In the genomic region with DNA sequence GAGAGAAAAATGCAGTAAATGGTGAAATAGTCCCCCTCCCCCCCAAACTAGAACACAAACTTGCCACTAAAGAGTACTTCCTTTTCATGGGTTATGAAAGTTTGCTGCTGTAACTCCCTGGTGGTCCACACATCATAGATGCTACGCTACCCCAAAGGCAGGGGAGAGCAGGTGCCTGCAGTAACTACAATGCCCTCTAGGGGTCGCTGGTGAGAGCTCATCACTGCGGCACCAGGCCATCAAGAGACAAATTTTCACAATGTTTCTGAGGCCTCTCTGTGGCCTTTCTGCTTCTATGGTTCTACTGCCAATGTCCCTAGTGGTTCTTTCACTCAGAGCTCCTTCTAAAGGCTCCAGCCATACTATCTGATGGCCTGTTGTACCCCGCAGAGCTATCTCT, we compare ENCODE assay signal across 9 mouse cellular contexts. TPM values are rescaled to one million over a fixed set of nuclear protein-coding genes. Genes with fewer than 3 reads are reported as not detected.
DNase-seq lines count a peak whose midpoint lies in the region; ATAC-seq and TF ChIP-seq lines count a peak whose summit lies in the region.
"Had no signal": no experiment of that assay in that cellular context is flagged by ENCODE, and none has a peak within 500 bp of the region (broad histone marks: within the 10 kb centered on the region; RNA-seq: fewer than 3 reads in every experiment).

No protein-coding gene starts in this region.

- no peak for TF ChIP-seq POLR2A in bone marrow macrophage, adult 2 months (IDR thresholded peaks at IDR 0.05; ENCODE audit: borderline replicate concordance, low read depth, low read length)
- no peak for TF ChIP-seq POLR2A in testis, adult 2 months (IDR thresholded peaks at IDR 0.05; ENCODE audit: control insufficient read depth, low read depth, low read length)

- no peak overlapping the region for H3K4me3 ChIP-seq in heart, postnatal 0 days (ENCODE audit: low read depth, low read length)
- H3K4me3 ChIP-seq in bone marrow macrophage, adult 2 months (ENCODE audit: insufficient read depth, low read length): no peak overlapping the region
- no peak overlapping the region for H3K4me3 ChIP-seq in testis, adult 2 months (ENCODE audit: control insufficient read depth, low read depth, low read length)
- H3K4me3 ChIP-seq: embryonic facial prominence, embryonic 12.5 days had no signal

- H3K36me3 ChIP-seq in heart, postnatal 0 days (replicated peaks; ENCODE audit: control insufficient read depth, insufficient read depth, low read length): no peaks in the 10 kb centered on the region
- H3K36me3 ChIP-seq in testis, adult 2 months (ENCODE audit: control insufficient read depth, insufficient read depth, low read length): no peaks in the 10 kb centered on the region
- H3K36me3 ChIP-seq: embryonic facial prominence, embryonic 12.5 days had no signal

- DNase-seq in heart, postnatal 0 days (ENCODE audit: low spot score): no peak
- DNase-seq in heart, adult 8-10 months (ENCODE audit: low spot score): no peak
- DNase-seq in ovary, postnatal 14 days (ENCODE audit: low spot score): peak; percentile 18
- no peak for DNase-seq in ovary, postnatal 10 days (ENCODE audit: low spot score)
- DNase-seq in hindlimb bud, embryonic 11.5 days (ENCODE audit: extremely low spot score, low read depth, low spot score): peak; percentile 30
- no peak for DNase-seq in ovary, postnatal 36 days (ENCODE audit: low spot score)

- no peak for TF ChIP-seq EP300 in heart, postnatal 0 days (IDR thresholded peaks at IDR 0.05; ENCODE audit: low read depth)

- peaks cover 12% of the 10 kb centered on the region; the same call in 1 of the 2 replicates for H3K27me3 ChIP-seq in heart, postnatal 0 days (ENCODE audit: control insufficient read depth, insufficient read depth, low read length)
- no peaks in the 10 kb centered on the region for H3K27me3 ChIP-seq in testis, adult 2 months (ENCODE audit: control insufficient read depth, insufficient read depth, low read length)

- ATAC-seq in heart, postnatal 0 days (ENCODE audit: insufficient read depth, low read depth): no peak

- WGBS in heart, postnatal 0 days: 31% methylated on average over 4 of the region's 4 CpGs

- H3K27ac ChIP-seq in heart, postnatal 0 days (ENCODE audit: low read depth): no peak overlapping the region
- H3K27ac ChIP-seq in bone marrow macrophage, adult 2 months (ENCODE audit: insufficient read depth, low read depth, low read length): no peak overlapping the region
- no peak overlapping the region for H3K27ac ChIP-seq in testis, adult 2 months (ENCODE audit: control insufficient read depth, insufficient read depth, low read depth, low read length)
- H3K27ac ChIP-seq: embryonic facial prominence, embryonic 12.5 days had no signal

- no peak overlapping the region for H3K4me2 ChIP-seq in heart, postnatal 0 days (ENCODE audit: low read depth, low read length)
- H3K4me2 ChIP-seq: embryonic facial prominence, embryonic 12.5 days had no signal

- H3K9me3 ChIP-seq in heart, postnatal 0 days (replicated peaks; ENCODE audit: control insufficient read depth, low read length): no peaks in the 10 kb centered on the region
- H3K9me3 ChIP-seq: embryonic facial prominence, embryonic 12.5 days had no signal

- peak; percentile 59 for TF ChIP-seq CTCF in heart, postnatal 0 days (IDR thresholded peaks at IDR 0.05; ENCODE audit: low read depth)
- peak; percentile 75 for TF ChIP-seq CTCF in bone marrow macrophage, adult 2 months (IDR thresholded peaks at IDR 0.05; ENCODE audit: low read depth, low read length)
- TF ChIP-seq CTCF in testis, adult 2 months (IDR thresholded peaks at IDR 0.05; ENCODE audit: control insufficient read depth, insufficient read depth, insufficient replicate concordance, low read depth, low read length): peak; percentile 99

- H3K9ac ChIP-seq in heart, postnatal 0 days (replicated peaks; ENCODE audit: low read depth, low read length): no peak overlapping the region
- H3K9ac ChIP-seq: embryonic facial prominence, embryonic 12.5 days had no signal

- no peaks in the 10 kb centered on the region for H3K4me1 ChIP-seq in heart, postnatal 0 days (ENCODE audit: control insufficient read depth, insufficient read depth)
- H3K4me1 ChIP-seq in bone marrow macrophage, adult 2 months (ENCODE audit: control insufficient read depth, insufficient read depth, low read length): peaks cover 12% of the 10 kb centered on the region
- no peaks in the 10 kb centered on the region for H3K4me1 ChIP-seq in testis, adult 2 months (ENCODE audit: control insufficient read depth, insufficient read depth, low read length)

RNA-seq across cellular contexts. Expression of a gene that starts 38.6 kb away (rescaled TPM):
- 3.7 TPM in 1 of 2 replicates, not detected in the other for total RNA-seq in heart, postnatal 0 days (2014; rRNA removed; ENCODE audit: low replicate concordance)
- polyA plus RNA-seq in heart, postnatal 0 days (2015; fragmentation: Nextera tagmentation; extraction: Ambion mirVana): 1.2 and 1.3 TPM in 2 replicates
- total RNA-seq in heart, adult 8-10 months (2022): 1 to 10 TPM in 2 of 4 experiments, under 1 TPM in 2; 0.83 to 1.3 (median 1.0) TPM
- polyA plus RNA-seq in bone marrow macrophage, adult 2 months (2012; ENCODE audit: insufficient read depth, insufficient read length, missing spikeins): not detected in 2 replicates
- polyA plus RNA-seq in testis, adult 2 months (2012; rRNA removed): 3.1 and 3.7 TPM in 2 replicates

Comparison
In these comparisons a context has a peak if more than half of its experiments do, and no peak if none do; other contexts are left out.
1. DNase-seq: peak in ovary, postnatal 14 days (single experiment) and hindlimb bud, embryonic 11.5 days (single experiment); none in heart, postnatal 0 days (single experiment), heart, adult 8-10 months (single experiment), ovary, postnatal 10 days (single experiment) and ovary, postnatal 36 days (single experiment).
2. Peak in every context shown above with its lines, with median percentiles within 50 percentile points of each other: CTCF ChIP-seq.